Mouse (Mus musculus): ENCODE measurements around the gene Defb25.
"Not testable (repeated sequence)": the region's sequence is repeated elsewhere in the genome, so short reads cannot be mapped to it uniquely, and the experiment has no call there.

Gene Defb25

GRCm38 (mm10) chr2:152622953-152623352 is at the start of gene Defb25:
Gene Defb25, minus strand, starts transcription at chr2:152623053.
- no peak for DNase-seq (ENCODE audit: extremely low spot score, low spot score)

GRCm38 (mm10) chr2:152672166-152672565 is 49.3 kb upstream of the Defb25 start:
- no peak for DNase-seq (ENCODE audit: extremely low spot score, low spot score)

GRCm38 (mm10) chr2:152671642-152671999 is 48.8 kb upstream of the Defb25 start:
- DNase-seq (ENCODE audit: extremely low spot score, low spot score): no peak

- DNase-seq (ENCODE audit: extremely low spot score, low spot score): no peak
Measured at GRCm38 (mm10) chr2:152670983-152671641, 48.3 kb upstream of the Defb25 start.

- DNase-seq (ENCODE audit: extremely low spot score, low spot score): peak; percentile 76
Measured at GRCm38 (mm10) chr2:152669639-152670484, 47.0 kb upstream of the Defb25 start.

GRCm38 (mm10) chr2:152669256-152669638 is 46.4 kb upstream of the Defb25 start, which contains the start of gene H13:
Gene H13, plus strand, starts transcription at chr2:152669461.
- DNase-seq (ENCODE audit: extremely low spot score, low spot score): peak; percentile 94

- not testable (repeated sequence) for DNase-seq (ENCODE audit: extremely low spot score, low spot score)
Measured at GRCm38 (mm10) chr2:152666191-152666590, 43.3 kb upstream of the Defb25 start.

- DNase-seq (ENCODE audit: extremely low spot score, low spot score): no peak
Measured at GRCm38 (mm10) chr2:152661163-152661562, 38.3 kb upstream of the Defb25 start.

- no peak for DNase-seq (ENCODE audit: extremely low spot score, low spot score)
Measured at GRCm38 (mm10) chr2:152657398-152657797, 34.5 kb upstream of the Defb25 start.

GRCm38 (mm10) chr2:152653874-152654715 is 31.2 kb upstream of the Defb25 start:
- DNase-seq (ENCODE audit: extremely low spot score, low spot score): no peak

GRCm38 (mm10) chr2:152652901-152653620 is 30.2 kb upstream of the Defb25 start:
- no peak for DNase-seq (ENCODE audit: extremely low spot score, low spot score)

GRCm38 (mm10) chr2:152639406-152640113 is 16.7 kb upstream of the Defb25 start:
- DNase-seq (ENCODE audit: extremely low spot score, low spot score): peak; percentile 36

- DNase-seq (ENCODE audit: extremely low spot score, low spot score): no peak
Measured at GRCm38 (mm10) chr2:152638865-152639264, 16.0 kb upstream of the Defb25 start.

- DNase-seq (ENCODE audit: extremely low spot score, low spot score): no peak
Measured at GRCm38 (mm10) chr2:152637381-152637780, 14.5 kb upstream of the Defb25 start.

- DNase-seq (ENCODE audit: extremely low spot score, low spot score): no peak
Measured at GRCm38 (mm10) chr2:152637006-152637322, 14.1 kb upstream of the Defb25 start.

- DNase-seq (ENCODE audit: extremely low spot score, low spot score): no peak
Measured at GRCm38 (mm10) chr2:152636246-152637005, 13.6 kb upstream of the Defb25 start.

- no peak for DNase-seq (ENCODE audit: extremely low spot score, low spot score)
Measured at GRCm38 (mm10) chr2:152634311-152634710, 11.5 kb upstream of the Defb25 start.

- DNase-seq (ENCODE audit: extremely low spot score, low spot score): no peak
Measured at GRCm38 (mm10) chr2:152633334-152633733, 10.5 kb upstream of the Defb25 start.

- DNase-seq (ENCODE audit: extremely low spot score, low spot score): no peak
Measured at GRCm38 (mm10) chr2:152629904-152630303, 7.1 kb upstream of the Defb25 start.

- DNase-seq (ENCODE audit: extremely low spot score, low spot score): no peak
Measured at GRCm38 (mm10) chr2:152629239-152629638, 6.4 kb upstream of the Defb25 start.
